Mouse (Mus musculus) megakaryocyte, embryonic 14.5 days (primary cell): Measurements from ENCODE around the gene Fh1.

Source experiments
- FLI1 ChIP-seq: IDR thresholded peaks from 2 replicates; pipeline ENCODE4 v1.6.1; 2012; ENCODE audit warnings: low read length, inconsistent platforms, mixed read lengths
- GATA1 ChIP-seq: IDR thresholded peaks from 3 replicates; pipeline ENCODE4 v1.6.1; 2012; ENCODE audit warnings: mixed read lengths, low read length, inconsistent platforms, borderline replicate concordance

GRCm38 (mm10) chr1:175579598-175580235 lies 45.7 kb downstream of the Fh1 start:
- no peak for TF ChIP-seq FLI1
- TF ChIP-seq GATA1 = no peak
